Mouse (Mus musculus) left cerebral cortex, adult 18-20 months (tissue): ENCODE results near the gene Rbbp7. TPM values are rescaled to one million over a fixed set of nuclear protein-coding genes. Genes with fewer than 3 reads are reported as not detected.
"Not testable (repeated sequence)": the region's sequence is repeated elsewhere in the genome, so short reads cannot be mapped to it uniquely, and the experiment has no call there.

Source experiments
- DNase-seq, 2 experiments: peaks; one replicate each; pipeline ENCODE4 v3.0.0; 2021 to 2022; ENCODE audit warnings: low spot score in 2 of 2, mixed read lengths in 1 of 2
- total RNA-seq, 2 experiments: library from RNA; stranded (reverse); gene quantifications; 2 replicates each; pipeline ENCODE4 v1.2.3; 2021

Gene Rbbp7
- total RNA-seq, 2 experiments from 2014 or later, result 143 to 155 TPM

- DNase-seq, result not testable (repeated sequence)
Measured at GRCm38 (mm10) chrX:162791392-162791791, 31.2 kb downstream of the Rbbp7 start.

DNA sequence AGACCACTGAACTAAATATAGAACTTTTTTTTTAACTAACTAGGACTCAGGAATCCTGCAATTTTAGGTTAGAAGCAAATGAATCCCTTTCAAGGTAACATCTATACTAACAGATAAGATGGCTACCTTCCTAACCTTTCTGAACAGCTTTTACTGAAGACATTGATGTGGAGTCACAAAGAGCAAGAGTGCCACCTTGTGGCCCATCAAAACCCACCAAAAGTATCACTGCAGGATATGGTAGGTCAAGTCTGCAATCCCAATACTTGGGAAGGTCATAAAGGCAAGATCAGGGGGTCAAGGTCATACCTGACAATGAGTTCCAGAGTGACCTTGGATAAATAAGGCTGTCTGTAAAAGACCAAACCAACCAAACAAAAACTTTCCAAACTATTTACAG is 40.2 kb downstream of the Rbbp7 start:
- peak; percentile 14 to 22 for DNase-seq

- DNase-seq, result no peak
Measured at GRCm38 (mm10) chrX:162828016-162828415, 67.8 kb downstream of the Rbbp7 start.

Other genes with a start within 250 kb of the Rbbp7 start
- gene Reps2, start 116.8 kb upstream of the Rbbp7 start, total RNA-seq, result 100 to 1,000 TPM; 143 to 151 TPM
- 10 to 100 TPM; 18.8 to 19.5 TPM for gene Txlng, start 69.1 kb downstream of the Rbbp7 start, total RNA-seq
- gene Syap1, start 128.0 kb downstream of the Rbbp7 start, total RNA-seq, result 10 to 100 TPM; 25.8 to 28.3 TPM
- gene Ctps2, start 140.8 kb downstream of the Rbbp7 start, total RNA-seq, result 10 to 100 TPM; 67.9 to 71.6 TPM
- gene S100g, start 204.2 kb downstream of the Rbbp7 start, total RNA-seq, result not detected